Mouse (Mus musculus) Patski (cell line): Measurements from ENCODE around the gene Hoxb9. TPM values are rescaled to one million over a fixed set of nuclear protein-coding genes. Genes with fewer than 3 reads are reported as not detected.

Experiments
- ATAC-seq: fragments of 100-300 bp; one replicate; pipeline ENCODE4 v1.8.0; 2021
- CTCF ChIA-PET: fragments of 350-600 bp; sonication (Branson Sonifier 250); formaldehyde crosslinking; loops from one replicate; lab custom pipeline; 2022; ENCODE audit warnings: inconsistent platforms; lab: Charles Lee
- POLR2A ChIA-PET: fragments of 350-600 bp; sonication (Branson Sonifier 250); formaldehyde crosslinking; loops from one replicate; lab custom pipeline; 2022; ENCODE audit warnings: antibody characterized with exemption, inconsistent platforms; lab: Charles Lee
- DNase-seq: peaks from one replicate; pipeline ENCODE4 v3.0.0-alpha.2; 2011; ENCODE audit warnings: low read depth, low spot score
- H3K27me3 ChIP-seq: fragments of 371-371 bp; one replicate; pipeline ENCODE4 v1.5.1; 2021
- CTCF ChIP-seq: fragments of 100-300 bp; IDR thresholded peaks from one replicate; pipeline ENCODE4 v1.5.1; 2021
- in situ Hi-C: fragments of 300-500 bp; cut with MboI; formaldehyde crosslinking; loops from 3 replicates; pipeline ENCODE4 v1.11.1; 2018; ENCODE audit warnings: low pct_unique_long_range_greater_than_20kb, mixed read lengths
- polyA plus RNA-seq: library from polyadenylated mRNA; unstranded; gene quantifications from one replicate; pipeline ENCODE4 v1.2.3, GENCODE M21; 2021

The Hoxb9 gene
- polyA plus RNA-seq, 1 experiment from 2014 or later = 111 TPM

- DNase-seq = no peak
- ATAC-seq = no peak
- ChIA-PET CTCF (interaction anchor here (0.7 to 21.6 kb wide), 5 partner anchors 12 to 327 kb away, joined by 3 to 215 read pairs (median 4); partner anchors contain the start of gene Hoxb8), POLR2A (interaction anchor here (0.6 to 42.9 kb wide), 12 partner anchors 6 to 568 kb away, joined by 3 to 1274 read pairs (median 6); partner anchors contain the start of genes Hoxb4, Hoxb5, Hoxb6 and Hoxb7)
- H3K27me3 ChIP-seq = no peaks in the 10 kb centered on the region
- TF ChIP-seq CTCF = no peak
- in situ Hi-C loops = loop anchor here (5.0 kb wide), 1 partner anchor 443 kb away; no protein-coding TSS in a partner anchor
Measured at GRCm38 (mm10) chr11:96294245-96295091, 23.2 kb downstream of the Hoxb9 start.

DNA sequence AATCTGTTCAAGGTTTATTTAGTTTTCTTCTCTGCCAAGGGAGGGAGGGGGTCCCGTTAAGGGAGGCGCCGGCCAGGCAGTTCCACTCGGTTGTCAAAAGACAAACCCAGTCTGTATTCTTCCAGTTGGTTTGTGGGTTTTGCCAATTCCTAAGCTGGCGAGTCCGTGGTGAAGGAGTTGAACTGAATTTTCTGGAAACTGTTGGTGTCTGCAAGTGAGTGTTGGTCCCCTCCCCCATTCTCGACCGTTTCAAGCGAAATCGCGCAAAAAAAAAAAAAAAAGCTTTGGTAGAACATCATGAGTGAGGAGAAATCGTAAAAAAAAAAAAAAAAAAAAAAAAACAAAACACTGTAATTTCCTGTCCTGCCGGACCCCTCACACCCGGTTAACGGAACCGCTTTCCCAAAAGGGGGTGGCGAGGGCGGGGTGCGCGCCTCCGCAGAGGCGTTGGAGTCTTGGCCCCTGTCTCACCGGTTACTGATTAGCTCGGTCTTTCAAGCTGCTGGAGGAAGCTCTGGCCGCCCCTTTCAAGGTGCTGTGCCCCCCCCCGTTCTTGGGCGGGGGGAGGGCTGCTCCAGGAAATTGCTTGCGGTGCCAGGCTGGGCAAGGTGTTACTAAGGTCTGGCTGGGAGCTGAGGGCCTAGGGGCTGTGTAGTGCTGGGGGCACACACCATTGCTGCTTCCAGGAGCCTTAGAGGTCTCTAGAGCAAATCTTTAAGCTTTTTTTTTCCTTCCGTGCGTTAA, 24.0 kb downstream of the Hoxb9 start:
- in situ Hi-C loops = loop anchor here (5.0 kb wide), 1 partner anchor 442 kb away; no protein-coding TSS in a partner anchor

DNA sequence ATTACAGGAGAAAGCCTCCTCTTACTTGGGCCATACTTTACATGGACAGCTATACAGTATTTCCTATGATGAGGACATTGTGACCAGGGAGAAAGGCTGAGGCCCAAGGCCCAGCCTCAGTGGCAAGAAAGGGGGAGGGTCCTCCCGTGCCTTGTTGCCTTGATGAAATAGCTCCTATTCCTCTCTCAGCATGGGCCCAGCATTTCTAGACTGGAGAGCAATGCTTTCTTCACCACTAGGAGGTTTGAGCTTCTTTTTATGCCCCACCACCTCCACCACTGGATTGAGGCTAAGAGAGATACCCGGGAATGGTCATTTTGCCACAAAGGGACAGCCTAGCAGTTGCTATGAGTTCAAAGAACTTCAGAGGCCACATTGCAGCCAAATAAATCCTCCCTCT, 25.7 kb downstream of the Hoxb9 start:
- ATAC-seq = no peak
- no peaks in the 10 kb centered on the region for H3K27me3 ChIP-seq
- DNase-seq = no peak
- in situ Hi-C loops = loop anchor here (5.0 kb wide), 1 partner anchor 440 kb away; no protein-coding TSS in a partner anchor
- CTCF ChIA-PET = interaction anchor here (1.1 to 21.6 kb wide), 6 partner anchors 10 to 324 kb away, joined by 3 to 215 read pairs (median 4); partner anchors contain the start of gene Hoxb8
- POLR2A ChIA-PET = interaction anchor here (0.6 to 42.9 kb wide), 12 partner anchors 5 to 1511 kb away, joined by 3 to 1274 read pairs (median 6); partner anchors contain the start of genes Hoxb4, Hoxb5, Hoxb6 and Hoxb7
- TF ChIP-seq CTCF = no peak

More for the DNA sequence above, 24.0 kb downstream of the Hoxb9 start:
- DNase-seq (no peak), ATAC-seq (no peak)
- no peak for TF ChIP-seq CTCF
- ChIA-PET CTCF (interaction anchor here (0.7 to 21.6 kb wide), 7 partner anchors 9 to 434 kb away, joined by 3 to 215 read pairs (median 4); partner anchors contain the start of gene Hoxb8), POLR2A (interaction anchor here (0.6 to 42.9 kb wide), 14 partner anchors 7 to 567 kb away, joined by 3 to 1274 read pairs (median 6); partner anchors contain the start of genes Hoxb4, Hoxb5, Hoxb6 and Hoxb7)
- H3K27me3 ChIP-seq = no peaks in the 10 kb centered on the region

GRCm38 (mm10) chr11:96297428-96297827, 26.2 kb downstream of the Hoxb9 start:
- no peaks in the 10 kb centered on the region for H3K27me3 ChIP-seq
- DNase-seq = no peak
- POLR2A ChIA-PET = interaction anchor here (0.6 to 42.9 kb wide), 10 partner anchors 5 to 1511 kb away, joined by 3 to 1274 read pairs (median 6); partner anchors contain the start of genes Hoxb4, Hoxb5, Hoxb6 and Hoxb7
- in situ Hi-C loops = loop anchor here (5.0 kb wide), 1 partner anchor 440 kb away; no protein-coding TSS in a partner anchor
- no peak for TF ChIP-seq CTCF
- no peak for ATAC-seq
- CTCF ChIA-PET = interaction anchor here (1.2 to 21.6 kb wide), 4 partner anchors 9 to 324 kb away, joined by 3 to 215 read pairs (median 6); partner anchors contain the start of gene Hoxb8

- no peak for ATAC-seq
Measured at GRCm38 (mm10) chr11:96297968-96298635, 26.8 kb downstream of the Hoxb9 start.

GRCm38 (mm10) chr11:96298895-96299667, 27.8 kb downstream of the Hoxb9 start:
- no peak for TF ChIP-seq CTCF
- POLR2A ChIA-PET = interaction anchor here (1.0 to 42.9 kb wide), 6 partner anchors 3 to 322 kb away, joined by 3 to 1274 read pairs (median 24); partner anchors contain the start of genes Hoxb4, Hoxb5, Hoxb6 and Hoxb7
- ATAC-seq (no peak), DNase-seq (no peak)
- CTCF ChIA-PET = interaction anchor here (21.6 kb wide), 1 partner anchor 20 kb away, joined by 215 read pairs; the partner anchor contains the start of gene Hoxb8
- in situ Hi-C loops = loop anchor here (5.0 kb wide), 1 partner anchor 438 kb away; no protein-coding TSS in a partner anchor
- H3K27me3 ChIP-seq = no peaks in the 10 kb centered on the region

More at GRCm38 (mm10) chr11:96297968-96298635, 26.8 kb downstream of the Hoxb9 start:
- DNase-seq = no peak
- in situ Hi-C loops = loop anchor here (5.0 kb wide), 1 partner anchor 439 kb away; no protein-coding TSS in a partner anchor
- CTCF ChIA-PET = interaction anchor here (1.2 to 21.6 kb wide), 3 partner anchors 19 to 323 kb away, joined by 3 to 215 read pairs (median 8); partner anchors contain the start of gene Hoxb8
- H3K27me3 ChIP-seq = no peaks in the 10 kb centered on the region
- TF ChIP-seq CTCF = no peak
- POLR2A ChIA-PET = interaction anchor here (1.8 to 42.9 kb wide), 4 partner anchors 4 to 249 kb away, joined by 6 to 1274 read pairs (median 645); partner anchors contain the start of genes Hoxb4, Hoxb5, Hoxb6 and Hoxb7

- ChIA-PET POLR2A (interaction anchor here (0.9 to 42.9 kb wide), 9 partner anchors 2 to 440 kb away, joined by 3 to 1274 read pairs (median 5); partner anchors contain the start of genes Hoxb4, Hoxb5, Hoxb6 and Hoxb7), CTCF (interaction anchor here (21.6 kb wide), 1 partner anchor 21 kb away, joined by 215 read pairs; the partner anchor contains the start of gene Hoxb8)
- H3K27me3 ChIP-seq = no peaks in the 10 kb centered on the region
- in situ Hi-C loops = loop anchor here (5.0 to 10.0 kb wide), 6 partner anchors 115 to 563 kb away; no protein-coding TSS in a partner anchor
- DNase-seq = no peak
- TF ChIP-seq CTCF = no peak
- no peak for ATAC-seq
Measured at GRCm38 (mm10) chr11:96299781-96300180, 28.5 kb downstream of the Hoxb9 start.
